Mouse (Mus musculus) heart, embryonic 10.5 days (tissue): Measurements from ENCODE around the gene Slc26a6. TPM values are rescaled to one million over a fixed set of nuclear protein-coding genes. Genes with fewer than 3 reads are reported as not detected.

Experiments used
- DNase-seq: peaks from one replicate; pipeline ENCODE4 v3.0.0-alpha.2; 2017; ENCODE audit warnings: low spot score
- H3K27ac ChIP-seq: fragments of 300-500 bp; sonication (generic); 2 replicates; pipeline ENCODE4 v1.5.1; 2016; ENCODE audit warnings: mild to moderate bottlenecking
- H3K27me3 ChIP-seq: fragments of 300-500 bp; sonication (generic); 2 replicates; pipeline ENCODE4 v1.6.1; 2016; ENCODE audit warnings: mild to moderate bottlenecking; ENCODE audit not compliant: poor library complexity, insufficient read depth, severe bottlenecking
- H3K36me3 ChIP-seq: fragments of 300-500 bp; sonication (generic); 2 replicates; pipeline ENCODE4 v1.6.1; 2016; ENCODE audit warnings: mild to moderate bottlenecking, moderate library complexity
- H3K4me1 ChIP-seq: fragments of 300-500 bp; sonication (generic); 2 replicates; pipeline ENCODE4 v1.6.1; 2016; ENCODE audit warnings: mild to moderate bottlenecking
- H3K4me3 ChIP-seq: fragments of 300-500 bp; sonication (generic); 2 replicates; pipeline ENCODE4 v1.5.1; 2016; ENCODE audit warnings: mild to moderate bottlenecking, moderate library complexity
- H3K9me3 ChIP-seq: fragments of 300-500 bp; sonication (generic); 2 replicates; pipeline ENCODE4 v1.6.1; 2016; ENCODE audit warnings: mild to moderate bottlenecking, moderate library complexity
- WGBS: fragments of 180-500 bp; shearing (Covaris S2); methylation state at CpG from one replicate; pipeline ENCODE4 v1.1.7; 2016; 5-methylcytosine and 5-hydroxymethylcytosine counted together
- polyA plus RNA-seq: library from polyadenylated mRNA; unstranded; fragments of >200 nt; fragmentation: Nextera tagmentation; extraction: Ambion mirVana; gene quantifications from 2 replicates; pipeline ENCODE4 v1.2.1, GENCODE M21; 2016

The Slc26a6 gene
- polyA plus RNA-seq, 1 experiment from 2014 or later: 9.3 TPM

GRCm38 (mm10) chr9:108824755-108825413, 28.2 kb upstream of the Slc26a6 start:
- no peaks in the 10 kb centered on the region for H3K36me3 ChIP-seq
- peaks cover 79% of the 10 kb centered on the region for H3K27me3 ChIP-seq
- H3K4me1 ChIP-seq: peaks cover 37% of the 10 kb centered on the region
- no peak overlapping the region for H3K27ac ChIP-seq
- WGBS: under 1% methylated on average over 31 of the region's 31 CpGs
- no peak for DNase-seq
- H3K9me3 ChIP-seq: no peaks in the 10 kb centered on the region
- H3K4me3 ChIP-seq: peak overlapping the region; percentile 10

- no peaks in the 10 kb centered on the region for H3K9me3 ChIP-seq
- H3K4me3 ChIP-seq: peak within 1 kb of the TSS; percentile 62
- DNase-seq: peak; percentile 91
- H3K36me3 ChIP-seq: no peaks in the 10 kb centered on the region
- 2% methylated on average over 63 of the region's 70 CpGs for WGBS
- peaks cover 85% of the 10 kb centered on the region for H3K27me3 ChIP-seq
- H3K4me1 ChIP-seq: peaks cover 37% of the 10 kb centered on the region
- no peak within 1 kb of the TSS for H3K27ac ChIP-seq
Observed at GRCm38 (mm10) chr9:108825820-108826699, 27.0 kb upstream of the Slc26a6 start, which contains the start of gene Celsr3. TSS of gene Celsr3 (plus strand) at chr9:108826320.

- peaks cover 44% of the 10 kb centered on the region for H3K4me1 ChIP-seq
- peak overlapping the region; percentile 62 for H3K4me3 ChIP-seq
- no peaks in the 10 kb centered on the region for H3K36me3 ChIP-seq
- H3K27ac ChIP-seq: no peak overlapping the region
- peaks cover 91% of the 10 kb centered on the region for H3K27me3 ChIP-seq
- no peaks in the 10 kb centered on the region for H3K9me3 ChIP-seq
- DNase-seq: peak; percentile 90
- 2% methylated on average over 39 of the region's 39 CpGs for WGBS
Observed at GRCm38 (mm10) chr9:108826700-108827340, 26.3 kb upstream of the Slc26a6 start.

- H3K4me3 ChIP-seq: peak overlapping the region; percentile 62
- peaks cover 96% of the 10 kb centered on the region for H3K27me3 ChIP-seq
- DNase-seq: no peak
- no peaks in the 10 kb centered on the region for H3K36me3 ChIP-seq
- whole genome bisulfite sequencing: 8% methylated on average over 34 of the region's 34 CpGs
- no peaks in the 10 kb centered on the region for H3K9me3 ChIP-seq
- no peak overlapping the region for H3K27ac ChIP-seq
- peaks cover 50% of the 10 kb centered on the region for H3K4me1 ChIP-seq
Observed at GRCm38 (mm10) chr9:108827454-108827853, 25.6 kb upstream of the Slc26a6 start.

GRCm38 (mm10) chr9:108827906-108828305, 25.2 kb upstream of the Slc26a6 start:
- WGBS: 59% methylated on average over 18 of the region's 18 CpGs
- Histone ChIP-seq H3K9me3 (no peaks in the 10 kb centered on the region), H3K36me3 (no peaks in the 10 kb centered on the region), H3K27me3 (peaks cover 98% of the 10 kb centered on the region), H3K4me1 (peaks cover 54% of the 10 kb centered on the region), H3K4me3 (peak overlapping the region; percentile 62; the same call in 1 of the 2 replicates), H3K27ac (no peak overlapping the region)
- no peak for DNase-seq

- Histone ChIP-seq H3K4me3 (peak overlapping the region; percentile 64), H3K4me1 (peaks cover 31% of the 10 kb centered on the region), H3K27ac (no peak overlapping the region), H3K36me3 (no peaks in the 10 kb centered on the region), H3K9me3 (no peaks in the 10 kb centered on the region), H3K27me3 (peaks cover 84% of the 10 kb centered on the region)
- DNase-seq: no peak
- WGBS: 9% methylated on average over 23 of the region's 23 CpGs
Observed at GRCm38 (mm10) chr9:108831637-108832036, 21.4 kb upstream of the Slc26a6 start.

- Histone ChIP-seq H3K36me3 (no peaks in the 10 kb centered on the region), H3K4me1 (peaks cover 22% of the 10 kb centered on the region), H3K27me3 (peaks cover 80% of the 10 kb centered on the region), H3K4me3 (peak overlapping the region; percentile 64), H3K9me3 (no peaks in the 10 kb centered on the region), H3K27ac (no peak overlapping the region)
- 7% methylated on average over 46 of the region's 46 CpGs for WGBS
- peak; percentile 98 for DNase-seq
Observed at GRCm38 (mm10) chr9:108832390-108833108, 20.5 kb upstream of the Slc26a6 start.

GRCm38 (mm10) chr9:108842989-108843388, 10.1 kb upstream of the Slc26a6 start:
- DNase-seq: no peak
- Histone ChIP-seq H3K27me3 (peaks cover 42% of the 10 kb centered on the region), H3K4me1 (peaks cover 8% of the 10 kb centered on the region; the same call in 1 of the 2 replicates)

GRCm38 (mm10) chr9:108845390-108845789, 7.7 kb upstream of the Slc26a6 start:
- H3K27ac ChIP-seq: no peak overlapping the region
- 74% methylated on average over 5 of the region's 5 CpGs for WGBS
- peaks cover 8% of the 10 kb centered on the region; the same call in 1 of the 2 replicates for H3K4me1 ChIP-seq
- no peak overlapping the region for H3K4me3 ChIP-seq
- peaks cover 53% of the 10 kb centered on the region for H3K27me3 ChIP-seq
- H3K9me3 ChIP-seq: no peaks in the 10 kb centered on the region
- no peaks in the 10 kb centered on the region for H3K36me3 ChIP-seq
- no peak for DNase-seq

More at GRCm38 (mm10) chr9:108842989-108843388, 10.1 kb upstream of the Slc26a6 start:
- WGBS: 12% methylated on average over 14 of the region's 14 CpGs
- no peaks in the 10 kb centered on the region for H3K36me3 ChIP-seq
- H3K9me3 ChIP-seq: no peaks in the 10 kb centered on the region
- H3K27ac ChIP-seq: no peak overlapping the region
- H3K4me3 ChIP-seq: peak overlapping the region; percentile 40

- Histone ChIP-seq H3K27me3 (peaks cover 46% of the 10 kb centered on the region), H3K27ac (no peak overlapping the region), H3K36me3 (no peaks in the 10 kb centered on the region), H3K4me3 (no peak overlapping the region), H3K9me3 (no peaks in the 10 kb centered on the region), H3K4me1 (peaks cover 14% of the 10 kb centered on the region; the same call in 1 of the 2 replicates)
- WGBS: 79% methylated on average over 4 of the region's 4 CpGs
- DNase-seq: no peak
Observed at GRCm38 (mm10) chr9:108847374-108847773, 5.7 kb upstream of the Slc26a6 start.

GRCm38 (mm10) chr9:108848419-108848818, 4.7 kb upstream of the Slc26a6 start:
- Histone ChIP-seq H3K4me1 (peaks cover 15% of the 10 kb centered on the region), H3K27ac (no peak overlapping the region), H3K4me3 (no peak overlapping the region), H3K9me3 (no peaks in the 10 kb centered on the region), H3K36me3 (no peaks in the 10 kb centered on the region), H3K27me3 (peaks cover 36% of the 10 kb centered on the region)
- no peak for DNase-seq
- WGBS: 68% methylated on average over 17 of the region's 17 CpGs

- Histone ChIP-seq H3K9me3 (no peaks in the 10 kb centered on the region), H3K27ac (peak overlapping the region; percentile 88), H3K27me3 (peaks cover 31% of the 10 kb centered on the region; the same call in 1 of the 2 replicates), H3K4me1 (peaks cover 34% of the 10 kb centered on the region), H3K4me3 (peak overlapping the region; percentile 83), H3K36me3 (peaks cover 14% of the 10 kb centered on the region; the same call in 1 of the 2 replicates)
- 3% methylated on average over 25 of the region's 25 CpGs for WGBS
- peak; percentile 97 for DNase-seq
Observed at GRCm38 (mm10) chr9:108853635-108854240, 655 bp downstream of the Slc26a6 start.
